Mouse (Mus musculus) liver, postnatal 0 days (tissue): ENCODE data around the gene Obsl1. TPM values are rescaled to one million over a fixed set of nuclear protein-coding genes. Genes with fewer than 3 reads are reported as not detected.

Source experiments
- ATAC-seq: fragments of 200-750 bp; cut with Nextera tagmentation; 2 replicates; pipeline ENCODE4 v1.8.0; 2017; ENCODE audit warnings: mild to moderate bottlenecking, moderate library complexity
- DNase-seq: peaks from one replicate; pipeline ENCODE4 v3.0.0-alpha.2; 2016
- H3K27ac ChIP-seq: fragments of 300-500 bp; sonication (generic); 2 replicates; pipeline ENCODE4 v1.5.1; 2014; ENCODE audit warnings: antibody characterized with exemption, moderate library complexity, mild to moderate bottlenecking, low read depth
- H3K27me3 ChIP-seq: fragments of 300-500 bp; sonication (generic); 2 replicates; pipeline ENCODE4 v1.6.1; 2014; ENCODE audit warnings: low read length, control low read depth, mixed read lengths; ENCODE audit not compliant: insufficient read depth
- H3K36me3 ChIP-seq: fragments of 300-500 bp; sonication (generic); replicated peaks from 2 replicates; pipeline ENCODE4 v1.6.1; 2014; ENCODE audit warnings: mild to moderate bottlenecking, control low read depth, low read length, moderate library complexity, mixed read lengths; ENCODE audit not compliant: insufficient read depth
- H3K4me1 ChIP-seq: fragments of 300-500 bp; sonication (generic); 2 replicates; pipeline ENCODE4 v1.6.1; 2014; ENCODE audit warnings: antibody characterized with exemption, mild to moderate bottlenecking, control low read depth; ENCODE audit not compliant: insufficient read depth
- H3K4me2 ChIP-seq: fragments of 300-500 bp; sonication (generic); 2 replicates; pipeline ENCODE4 v1.6.1; 2014; ENCODE audit warnings: low read depth, mild to moderate bottlenecking, low read length, moderate library complexity, mixed read lengths
- H3K4me3 ChIP-seq: fragments of 300-500 bp; sonication (generic); 2 replicates; pipeline ENCODE4 v1.5.1; 2014; ENCODE audit warnings: low read depth, low read length
- H3K9ac ChIP-seq: fragments of 300-500 bp; sonication (generic); replicated peaks from 2 replicates; pipeline ENCODE4 v1.6.1; 2014; ENCODE audit warnings: mild to moderate bottlenecking, moderate library complexity
- H3K9me3 ChIP-seq: fragments of 300-500 bp; sonication (generic); 2 replicates; pipeline ENCODE4 v1.6.1; 2016; ENCODE audit warnings: mild to moderate bottlenecking, control low read depth, low read length, mixed read lengths
- CTCF ChIP-seq: sonication (generic); IDR thresholded peaks from 2 replicates; pipeline ENCODE4 v1.5.1; 2016; ENCODE audit warnings: antibody characterized with exemption, low read depth
- EP300 ChIP-seq: IDR thresholded peaks from 2 replicates; pipeline ENCODE4 v1.6.1; 2016; ENCODE audit warnings: antibody characterized with exemption, low read depth, mild to moderate bottlenecking
- WGBS: fragments of 180-500 bp; shearing (Covaris S2); extraction: QIAGEN DNeasy Blood & Tissue Kit; methylation state at CpG from one replicate; pipeline ENCODE4 v1.1.7; 2014; ENCODE audit not compliant: insufficient replicate concordance; 5-methylcytosine and 5-hydroxymethylcytosine counted together
- polyA plus RNA-seq: library from polyadenylated mRNA; unstranded; fragments of >200 nt; fragmentation: Nextera tagmentation; extraction: Ambion mirVana; gene quantifications from 2 replicates; pipeline ENCODE4 v1.2.1, GENCODE M21; 2015

Gene Obsl1
- polyA plus RNA-seq, 1 experiment from 2014 or later, result 3.4 TPM

GRCm38 (mm10) chr1:75511437-75512210 is 5.4 kb upstream of the Obsl1 start:
- ATAC-seq, result no peak
- H3K4me1 ChIP-seq, result peaks cover 4% of the 10 kb centered on the region; the same call in 1 of the 2 replicates
- H3K9ac ChIP-seq, result no peak overlapping the region
- no peak overlapping the region for H3K27ac ChIP-seq
- no peaks in the 10 kb centered on the region for H3K36me3 ChIP-seq
- no peak overlapping the region for H3K4me2 ChIP-seq
- TF ChIP-seq EP300 (no peak), CTCF (no peak)
- 61% methylated on average over 4 of the region's 4 CpGs for WGBS
- H3K27me3 ChIP-seq, result peaks cover 15% of the 10 kb centered on the region; the same call in 1 of the 2 replicates
- no peak for DNase-seq
- H3K9me3 ChIP-seq, result no peaks in the 10 kb centered on the region
- no peak overlapping the region for H3K4me3 ChIP-seq

GRCm38 (mm10) chr1:75510154-75510553 is 3.9 kb upstream of the Obsl1 start:
- Histone ChIP-seq H3K36me3 (no peaks in the 10 kb centered on the region), H3K4me1 (peaks cover 4% of the 10 kb centered on the region; the same call in 1 of the 2 replicates), H3K27ac (no peak overlapping the region), H3K9me3 (no peaks in the 10 kb centered on the region), H3K9ac (no peak overlapping the region), H3K4me3 (no peak overlapping the region), H3K27me3 (peaks cover 28% of the 10 kb centered on the region), H3K4me2 (no peak overlapping the region)
- DNase-seq (no peak), ATAC-seq (no peak)
- TF ChIP-seq CTCF, result no peak
- no peak for TF ChIP-seq EP300
- WGBS, result 48% methylated on average over 5 of the region's 5 CpGs

DNA sequence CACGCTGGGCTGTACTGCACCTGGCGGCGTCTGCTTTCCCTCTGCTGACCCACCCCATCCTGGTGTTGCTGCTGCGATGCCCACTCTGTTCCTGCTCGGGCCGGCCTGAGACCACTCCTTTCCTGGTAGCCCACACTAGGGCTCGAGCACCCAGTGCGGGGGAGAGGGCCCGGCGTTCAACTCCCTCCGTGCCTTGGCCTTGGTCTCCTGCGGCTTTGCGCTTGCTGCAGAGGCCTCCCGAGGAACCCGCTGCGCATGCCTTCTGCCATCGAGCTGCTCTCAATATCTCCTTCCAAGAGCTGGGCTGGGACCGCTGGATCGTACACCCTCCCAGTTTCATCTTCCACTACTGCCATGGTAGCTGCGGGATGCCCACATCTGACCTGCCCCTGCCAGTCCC is 3.3 kb upstream of the Obsl1 start:
- H3K4me2 ChIP-seq, result no peak overlapping the region
- no peaks in the 10 kb centered on the region for H3K36me3 ChIP-seq
- no peaks in the 10 kb centered on the region for H3K9me3 ChIP-seq
- 69% methylated on average over 20 of the region's 20 CpGs for WGBS
- TF ChIP-seq CTCF (no peak), EP300 (no peak)
- H3K9ac ChIP-seq, result no peak overlapping the region
- no peak overlapping the region for H3K4me3 ChIP-seq
- peaks cover 34% of the 10 kb centered on the region for H3K27me3 ChIP-seq
- peaks cover 4% of the 10 kb centered on the region; the same call in 1 of the 2 replicates for H3K4me1 ChIP-seq
- ATAC-seq, result no peak
- no peak overlapping the region for H3K27ac ChIP-seq
- DNase-seq, result no peak

DNA sequence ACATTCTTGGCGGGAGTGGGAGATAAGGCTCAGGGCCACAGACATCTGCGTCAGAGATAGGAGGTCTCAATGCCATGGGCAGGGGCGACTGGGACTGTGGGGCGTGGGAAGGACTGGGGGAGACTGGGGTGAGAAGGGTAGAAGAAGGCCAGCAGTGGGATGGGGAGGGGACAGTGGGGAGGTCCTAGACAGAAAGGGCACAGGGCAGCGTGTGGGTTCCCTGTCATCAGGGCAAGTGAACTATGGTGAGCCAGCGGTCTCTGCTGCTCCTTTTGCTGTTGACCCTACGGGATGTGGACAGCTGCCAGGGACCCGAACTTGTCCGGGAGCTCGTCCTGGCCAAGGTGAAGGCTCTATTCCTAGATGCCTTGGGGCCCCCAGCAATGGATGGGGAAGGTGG is 754 bp upstream of the Obsl1 start, which contains the start of gene Inha:
Gene Inha, plus strand, starts transcription at position 72 of the 400 bp plus-strand sequence.
- no peaks in the 10 kb centered on the region for H3K9me3 ChIP-seq
- H3K36me3 ChIP-seq, result no peaks in the 10 kb centered on the region
- ATAC-seq, result no peak
- H3K9ac ChIP-seq, result peak within 1 kb of the TSS; percentile 59
- peaks cover 4% of the 10 kb centered on the region; the same call in 1 of the 2 replicates for H3K4me1 ChIP-seq
- peak within 1 kb of the TSS; percentile 74 for H3K4me2 ChIP-seq
- peak within 1 kb of the TSS; percentile 54 for H3K4me3 ChIP-seq
- H3K27ac ChIP-seq, result peak within 1 kb of the TSS; percentile 75
- 53% methylated on average over 10 of the region's 10 CpGs for WGBS
- DNase-seq, result no peak
- TF ChIP-seq CTCF, result no peak
- TF ChIP-seq EP300, result no peak
- H3K27me3 ChIP-seq, result peaks cover 43% of the 10 kb centered on the region

DNA sequence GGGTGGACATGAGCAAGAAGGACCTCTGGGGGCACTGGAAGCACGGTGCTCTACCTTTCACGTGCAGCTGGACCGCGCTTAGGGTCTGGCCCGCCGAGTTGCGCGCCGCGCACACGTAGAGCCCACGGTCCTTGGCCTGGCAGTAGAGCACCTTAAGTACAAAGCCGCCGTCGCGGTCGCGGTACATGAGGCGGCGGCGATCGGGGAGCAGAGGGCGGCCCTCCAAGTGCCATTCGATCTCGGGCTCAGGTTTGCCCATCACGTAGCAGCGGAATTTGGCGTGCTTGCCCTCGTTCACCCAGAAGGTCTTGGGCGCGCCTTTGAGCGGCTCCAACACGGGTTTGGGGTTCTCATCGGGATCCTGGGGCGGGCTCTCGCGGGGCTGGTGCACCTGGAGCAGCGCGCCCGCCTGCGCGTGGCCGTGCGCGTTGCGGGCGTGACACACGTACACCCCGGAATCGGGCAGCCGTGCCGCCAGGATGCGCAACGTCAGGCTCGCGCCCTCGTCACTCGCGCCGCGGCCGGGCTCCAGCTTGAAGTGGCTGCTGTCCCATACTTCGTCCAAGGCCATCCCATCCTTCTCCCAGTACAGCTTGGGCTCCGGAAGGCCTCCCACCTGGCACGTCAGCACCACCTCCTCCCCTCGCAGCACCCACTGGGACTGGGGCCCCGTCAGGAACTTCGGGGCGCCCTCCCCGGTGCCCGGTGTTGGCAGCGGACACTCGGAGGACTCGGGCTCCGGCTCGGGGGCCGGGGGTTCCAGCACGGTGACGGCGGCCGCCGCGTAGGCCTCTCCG is 895 bp downstream of the Obsl1 start:
- no peaks in the 10 kb centered on the region for H3K36me3 ChIP-seq
- no peaks in the 10 kb centered on the region for H3K9me3 ChIP-seq
- peak overlapping the region; percentile 59; the same call in 1 of the 2 replicates for H3K9ac ChIP-seq
- peak; percentile 30 for DNase-seq
- ATAC-seq, result peak; percentile 23; the same call in 1 of the 2 replicates
- TF ChIP-seq EP300 (no peak), CTCF (no peak)
- H3K27ac ChIP-seq, result peak overlapping the region; percentile 75
- H3K4me2 ChIP-seq, result peak overlapping the region; percentile 74
- under 1% methylated on average over 83 of the region's 84 CpGs for WGBS
- H3K4me3 ChIP-seq, result peak overlapping the region; percentile 54
- H3K4me1 ChIP-seq, result no peaks in the 10 kb centered on the region; the same call in 1 of the 2 replicates
- peaks cover 43% of the 10 kb centered on the region for H3K27me3 ChIP-seq
